Mouse (Mus musculus): ENCODE measurements around the gene Kcnj12. TPM values are rescaled to one million over a fixed set of nuclear protein-coding genes. Genes with fewer than 3 reads are reported as not detected.

Kcnj12 gene
- total RNA-seq, 2 experiments from 2014 or later: 27.5 to 29.0 TPM

DNA sequence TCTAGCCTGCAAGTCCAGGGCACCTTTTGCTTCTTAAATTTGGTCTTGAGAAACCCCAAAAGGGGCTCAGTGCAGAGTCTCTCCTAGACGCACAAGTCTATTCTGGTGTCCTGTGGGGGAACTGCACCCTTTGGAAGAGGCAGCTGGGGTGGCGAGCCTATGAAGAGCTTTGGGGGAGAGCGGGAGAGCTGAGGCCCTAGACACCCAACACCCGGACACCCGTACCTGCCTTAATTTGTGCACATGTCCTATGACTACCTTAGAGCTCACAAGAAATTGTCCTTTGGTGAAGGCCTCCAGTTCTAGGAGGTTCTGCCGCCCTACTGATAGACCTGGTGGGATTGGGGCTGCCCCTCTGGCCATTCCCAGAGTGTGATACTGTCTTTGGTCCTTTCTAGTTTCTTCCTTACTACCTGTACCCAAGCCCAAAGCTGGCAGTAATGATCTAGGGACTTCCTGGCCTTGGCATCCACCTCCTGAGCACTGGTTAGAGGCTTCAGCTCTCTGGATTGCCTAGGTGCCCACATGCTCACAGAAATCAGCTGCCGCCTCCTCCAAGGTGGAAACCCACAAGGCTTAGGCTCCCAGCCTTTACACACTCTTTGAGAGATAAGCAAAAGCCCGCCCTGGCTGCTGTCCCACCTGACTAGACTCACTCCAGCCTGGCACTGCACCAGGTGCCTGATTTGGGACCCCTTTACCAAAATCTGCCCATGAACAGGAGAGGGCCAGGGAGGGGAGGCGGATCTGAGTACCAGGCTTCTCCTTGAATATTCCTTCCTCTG is 1.2 kb downstream of the Kcnj12 start:
- no peak for DNase-seq
- intact Hi-C loops (cut with DNase I): loop anchor here (5.0 kb wide), 2 partner anchors 36 to 69 kb away; no protein-coding TSS in a partner anchor

DNA sequence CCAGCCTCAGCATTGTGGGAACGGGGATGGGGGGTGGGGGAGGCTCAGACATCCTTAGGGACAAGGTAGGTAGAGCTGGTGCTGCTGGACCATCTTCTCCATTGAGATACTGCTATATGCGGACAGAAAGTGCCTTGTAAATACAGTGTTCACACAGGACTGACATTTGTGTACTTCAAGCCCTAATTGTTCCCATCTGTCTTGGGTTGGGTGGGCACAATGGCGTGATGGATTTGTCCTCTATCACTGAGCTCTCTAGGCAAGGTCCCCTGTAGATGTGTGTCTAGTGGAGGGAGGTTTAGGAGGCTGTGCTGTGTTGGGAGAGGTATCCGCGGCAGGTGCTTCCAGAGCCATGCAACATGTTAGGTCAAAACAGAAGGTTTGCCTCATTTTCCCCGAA is 2.0 kb downstream of the Kcnj12 start:
- intact Hi-C loops (cut with DNase I): loop anchor here (5.0 kb wide), 2 partner anchors 37 to 68 kb away; no protein-coding TSS in a partner anchor
- no peak for DNase-seq

DNA sequence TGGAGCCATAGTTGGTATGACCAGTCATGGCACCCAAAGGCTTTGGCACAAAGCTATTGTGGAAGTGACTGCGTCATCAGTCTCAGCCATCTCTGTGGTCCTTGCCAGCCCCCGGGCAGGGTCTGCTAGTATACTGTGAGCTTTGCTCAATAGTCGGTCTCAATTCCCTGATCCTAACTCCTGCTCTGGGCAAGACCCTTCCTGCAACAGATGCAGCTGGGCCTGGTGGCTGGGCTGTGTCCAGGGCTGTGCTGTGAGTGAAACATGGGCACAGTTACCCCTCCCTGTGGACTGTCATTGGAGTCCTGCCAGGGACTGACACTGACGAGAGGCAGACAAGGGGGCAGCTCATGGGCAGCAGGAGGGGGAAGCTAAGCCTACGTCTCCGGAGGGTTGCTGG is 2.6 kb downstream of the Kcnj12 start:
- intact Hi-C loops (cut with DNase I): loop anchor here (5.0 kb wide), 2 partner anchors 38 to 67 kb away; no protein-coding TSS in a partner anchor
- DNase-seq: peak in 1 of 2 experiments; percentile 36

- intact Hi-C loops (cut with DNase I): no loop called here
- DNase-seq: peak; percentile 23 to 30
These were observed 3.2 kb downstream of the Kcnj12 start for GRCm38 (mm10) chr11:61025594-61025993.

GRCm38 (mm10) chr11:61026381-61026780 is 4.0 kb downstream of the Kcnj12 start:
- no peak for DNase-seq
- intact Hi-C loops (cut with DNase I): no loop called here

GRCm38 (mm10) chr11:61027160-61027559 is 4.8 kb downstream of the Kcnj12 start:
- intact Hi-C loops (cut with DNase I): no loop called here
- no peak for DNase-seq

GRCm38 (mm10) chr11:61028211-61028950 is 6.0 kb downstream of the Kcnj12 start:
- DNase-seq: peak; percentile 40 to 48
- intact Hi-C loops (cut with DNase I): no loop called here

DNA sequence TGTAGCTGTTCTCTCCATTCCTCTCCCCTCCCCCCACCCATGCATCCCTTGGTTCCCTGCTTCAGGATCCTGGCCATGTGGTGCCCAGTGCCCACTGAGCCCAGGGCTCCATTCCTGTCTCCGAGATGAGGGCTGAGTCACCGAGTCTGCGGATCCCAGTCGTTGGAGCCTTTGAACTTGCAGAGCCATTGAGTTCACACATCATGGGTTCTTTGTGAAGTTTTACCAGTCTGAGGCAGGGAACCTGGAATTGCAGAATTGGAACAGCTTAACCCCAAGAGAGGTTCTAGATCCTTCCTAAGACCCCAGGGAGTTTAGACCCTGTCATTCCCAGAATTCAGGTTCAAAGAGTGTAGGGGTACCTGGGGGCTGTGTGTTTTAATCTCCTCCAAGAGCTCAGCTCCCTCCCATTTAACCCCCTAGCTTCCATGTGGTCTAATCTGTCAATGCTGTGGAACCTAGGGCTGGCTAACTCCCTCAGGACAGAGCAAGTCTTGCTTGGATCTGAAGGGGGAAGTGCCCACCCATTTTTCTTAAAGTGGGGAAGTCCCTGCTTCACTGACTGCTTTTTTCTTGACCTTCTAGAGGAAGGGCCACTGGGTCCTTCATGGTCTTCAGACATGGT is 6.9 kb downstream of the Kcnj12 start:
- DNase-seq: no peak
- intact Hi-C loops (cut with DNase I): no loop called here

- intact Hi-C loops (cut with DNase I): no loop called here
- no peak for DNase-seq
These were observed 7.7 kb downstream of the Kcnj12 start for GRCm38 (mm10) chr11:61029864-61030595.

DNA sequence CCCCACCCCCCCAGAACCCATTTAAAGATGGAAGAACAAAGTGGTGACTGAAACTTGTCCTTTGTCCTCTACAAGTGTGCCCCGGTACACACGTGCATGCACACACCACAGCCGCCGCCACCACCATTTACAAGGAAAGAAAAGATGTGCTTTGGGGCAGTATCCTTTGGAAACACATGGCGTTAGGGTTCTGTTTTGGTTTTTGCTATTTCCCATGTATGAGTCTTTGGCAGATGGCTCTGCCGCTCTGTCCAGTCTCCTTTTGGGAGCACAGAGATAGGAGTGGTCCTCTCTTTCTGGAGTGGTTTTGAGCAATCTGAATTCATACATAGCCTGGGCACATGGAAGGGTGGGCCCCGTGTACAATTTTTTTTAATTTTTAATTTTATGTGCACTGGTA is 8.8 kb downstream of the Kcnj12 start:
- no peak for DNase-seq
- intact Hi-C loops (cut with DNase I): no loop called here

DNA sequence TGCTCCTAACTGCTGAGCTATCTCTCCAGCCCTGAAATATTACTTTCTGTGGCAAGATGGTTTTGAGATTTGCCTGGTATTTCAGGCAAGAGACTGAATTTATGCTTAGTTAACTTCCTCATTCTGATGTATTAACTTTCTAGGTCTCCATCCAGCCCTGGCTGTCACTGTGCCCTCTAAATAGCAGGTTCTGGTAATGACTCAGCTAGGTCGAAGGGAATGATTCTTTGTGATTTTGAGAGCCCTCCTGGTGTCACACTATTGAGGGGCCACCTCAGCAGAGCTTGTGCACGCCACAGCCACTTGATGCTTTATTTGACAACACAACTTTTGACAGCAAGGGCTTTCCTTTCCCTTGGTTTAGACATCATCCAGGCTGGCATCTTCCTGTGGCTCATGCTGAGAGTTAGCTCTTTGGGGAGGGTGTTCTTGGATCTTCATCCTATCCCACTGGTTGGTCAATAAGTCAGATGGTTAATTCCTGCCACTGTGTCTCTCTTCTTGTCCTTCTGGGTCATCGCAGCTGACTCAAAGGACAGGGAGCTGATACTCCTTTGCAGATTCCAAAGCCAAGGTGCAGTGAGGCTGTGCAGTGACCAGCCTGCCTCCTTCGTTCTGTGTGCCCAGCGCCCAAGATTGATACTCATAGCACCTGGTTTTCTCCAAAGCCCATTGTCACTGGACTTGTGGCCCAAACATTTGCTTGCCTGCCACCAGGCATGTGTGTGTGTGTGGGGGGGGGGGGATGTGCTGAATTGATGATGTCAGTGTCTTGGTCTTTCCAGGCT is 9.5 kb downstream of the Kcnj12 start:
- DNase-seq: no peak
- intact Hi-C loops (cut with DNase I): no loop called here

GRCm38 (mm10) chr11:61032481-61032880 is 10.1 kb downstream of the Kcnj12 start:
- intact Hi-C loops (cut with DNase I): no loop called here
- no peak for DNase-seq

DNA sequence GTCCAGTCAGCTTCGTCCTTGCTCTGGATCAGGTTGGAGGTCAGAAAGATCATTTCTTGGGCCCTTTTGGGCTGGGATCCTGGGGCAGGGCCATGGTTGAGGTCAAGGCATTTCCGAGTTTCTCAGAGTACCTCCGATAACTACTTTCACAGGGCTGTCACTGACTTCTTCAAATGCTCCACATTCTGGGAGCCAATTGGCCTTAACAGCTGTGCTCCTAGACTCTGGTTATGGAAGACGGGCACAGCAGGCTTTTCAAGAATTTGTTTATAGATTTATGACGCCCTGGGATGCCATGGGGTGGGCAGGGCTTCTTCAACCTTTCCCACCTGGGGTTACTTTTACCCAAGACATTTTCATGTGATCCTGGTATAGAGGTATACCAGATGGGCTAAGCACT is 10.8 kb downstream of the Kcnj12 start:
- DNase-seq: no peak
- intact Hi-C loops (cut with DNase I): no loop called here

GRCm38 (mm10) chr11:61036639-61037038 is 14.3 kb downstream of the Kcnj12 start:
- intact Hi-C loops (cut with DNase I): no loop called here
- no peak for DNase-seq

DNA sequence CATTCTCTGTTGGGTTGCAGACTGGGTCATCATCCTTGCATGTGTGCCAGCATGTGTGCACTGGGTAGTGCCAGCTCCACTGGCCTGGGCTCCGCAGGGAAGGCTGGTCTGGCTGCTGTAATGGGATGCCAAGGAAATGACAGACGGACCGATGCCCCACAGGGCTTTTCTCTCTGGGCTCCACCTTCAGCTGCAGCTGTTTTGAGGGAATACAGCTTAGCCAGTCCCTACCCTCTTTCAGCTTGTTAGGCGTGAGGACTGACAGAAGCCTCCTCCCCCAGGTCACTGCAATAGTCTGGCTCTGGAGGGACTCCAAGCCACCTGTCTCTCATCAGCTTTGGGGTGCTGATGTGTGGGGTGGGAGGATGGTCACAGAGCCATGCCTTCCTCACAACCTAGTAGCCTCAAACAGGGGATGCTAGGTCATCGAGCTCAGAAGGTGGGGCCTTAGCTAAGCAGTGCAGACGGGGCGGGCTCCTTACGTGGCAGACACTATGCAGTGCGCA is 16.0 kb downstream of the Kcnj12 start:
- DNase-seq: peak in 1 of 2 experiments; percentile 60
- intact Hi-C loops (cut with DNase I): no loop called here

- no peak for DNase-seq
- intact Hi-C loops (cut with DNase I): loop anchor here (5.0 kb wide), 1 partner anchor 51 kb away; no protein-coding TSS in a partner anchor
These were observed 18.7 kb downstream of the Kcnj12 start for GRCm38 (mm10) chr11:61040856-61041652.

GRCm38 (mm10) chr11:61042593-61042992 is 20.2 kb downstream of the Kcnj12 start:
- intact Hi-C loops (cut with DNase I): loop anchor here (5.0 kb wide), 1 partner anchor 50 kb away; no protein-coding TSS in a partner anchor

More at GRCm38 (mm10) chr11:61042593-61042992, 20.2 kb downstream of the Kcnj12 start:
- DNase-seq: no peak
